Mouse (Mus musculus) skeletal muscle tissue, postnatal 0 days (tissue): ENCODE results near the gene Olfr1178. TPM values are rescaled to one million over a fixed set of nuclear protein-coding genes. Genes with fewer than 3 reads are reported as not detected.

Experiments used
- polyA plus RNA-seq: library from polyadenylated mRNA; unstranded; fragments of >200 nt; fragmentation: Nextera tagmentation; extraction: Ambion mirVana; gene quantifications from 2 replicates; pipeline ENCODE4 v1.2.1, GENCODE M21; 2015

Olfr1178 gene
- polyA plus RNA-seq = not detected in 2 replicates

DNA sequence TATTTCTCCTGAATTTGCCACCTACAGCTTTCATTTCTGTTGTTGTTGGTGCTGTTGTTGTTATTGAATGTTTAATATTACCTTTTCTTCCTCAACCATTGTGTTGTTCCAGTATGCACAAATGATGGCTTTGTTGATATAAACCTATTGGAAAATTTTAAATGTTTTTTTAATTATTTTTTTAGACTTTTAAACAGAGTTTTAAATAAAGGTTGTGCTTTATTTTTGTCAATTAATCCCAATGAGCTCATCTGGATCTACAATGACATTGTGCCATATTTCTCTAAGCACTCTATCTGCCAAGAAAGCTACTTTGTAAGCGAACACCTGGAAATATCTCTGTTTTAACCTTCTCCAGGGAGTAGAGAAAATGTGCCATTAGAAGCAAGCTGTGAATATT, at the start of gene Olfr1178:
TSS of gene Olfr1178 (plus strand) at position 301 of the 400 bp plus-strand sequence.

DNA sequence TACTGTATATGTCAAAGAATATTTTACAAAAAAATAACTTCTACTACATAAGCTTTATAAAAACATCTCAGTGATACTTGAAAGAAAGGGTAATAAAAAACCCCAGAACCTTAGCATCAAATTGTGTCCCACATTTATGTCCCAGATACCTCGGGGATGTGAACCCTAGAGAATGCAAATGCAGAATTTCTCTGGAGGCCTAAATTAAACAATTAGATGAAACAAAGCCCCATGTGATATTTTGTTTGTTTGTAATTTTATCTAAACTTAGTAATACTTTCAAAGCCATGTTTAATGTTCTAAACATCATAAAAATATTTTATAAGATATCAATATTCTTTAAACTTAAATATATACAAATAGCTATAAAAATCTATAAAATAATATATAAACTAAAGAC, 40.5 kb upstream of the Olfr1178 start, which contains the start of gene Olfr1177-ps:
TSS of gene Olfr1177-ps (minus strand) at position 101 of the 400 bp plus-strand sequence.

DNA sequence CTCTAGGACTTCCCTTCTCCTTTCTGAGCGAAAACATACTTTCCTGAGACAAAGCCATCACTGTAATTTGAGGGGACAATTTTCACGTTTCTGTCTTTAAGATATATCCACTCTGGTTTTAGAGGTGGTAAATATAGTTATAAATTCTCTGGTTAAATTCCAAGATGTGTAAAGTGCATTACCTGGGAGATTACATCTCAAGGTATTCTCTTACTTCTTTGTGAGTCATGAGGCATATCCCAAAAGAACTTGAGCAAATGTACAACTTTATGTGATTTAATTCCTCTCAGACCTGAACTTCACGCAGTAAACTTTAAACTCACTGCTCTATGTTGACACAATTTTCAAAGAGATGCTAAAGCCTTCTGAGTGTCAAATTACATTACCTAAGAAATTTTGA, 19.5 kb downstream of the Olfr1178 start, which contains the start of gene Olfr1179:
TSS of gene Olfr1179 (minus strand) at position 101 of the 400 bp plus-strand sequence.

DNA sequence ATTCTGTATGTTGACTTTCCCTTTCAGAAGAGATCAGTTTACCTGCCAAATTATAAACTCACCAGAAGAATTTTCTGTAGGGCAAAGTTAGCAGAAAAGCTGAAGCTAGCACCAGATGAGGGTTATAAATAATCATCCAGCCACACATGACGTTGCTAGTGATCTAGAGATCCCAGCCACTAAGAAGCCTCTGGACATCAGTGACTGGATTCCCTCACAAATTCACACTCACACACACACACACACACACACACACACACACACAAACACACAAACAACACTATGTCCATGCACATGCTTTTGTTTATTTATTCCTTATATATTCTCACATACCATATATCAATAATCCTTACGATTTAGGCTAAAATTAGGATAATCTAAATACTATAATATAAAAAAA, 32.2 kb downstream of the Olfr1178 start, which contains the start of gene Olfr1180:
TSS of gene Olfr1180 (minus strand) at position 101 of the 400 bp plus-strand sequence.

DNA sequence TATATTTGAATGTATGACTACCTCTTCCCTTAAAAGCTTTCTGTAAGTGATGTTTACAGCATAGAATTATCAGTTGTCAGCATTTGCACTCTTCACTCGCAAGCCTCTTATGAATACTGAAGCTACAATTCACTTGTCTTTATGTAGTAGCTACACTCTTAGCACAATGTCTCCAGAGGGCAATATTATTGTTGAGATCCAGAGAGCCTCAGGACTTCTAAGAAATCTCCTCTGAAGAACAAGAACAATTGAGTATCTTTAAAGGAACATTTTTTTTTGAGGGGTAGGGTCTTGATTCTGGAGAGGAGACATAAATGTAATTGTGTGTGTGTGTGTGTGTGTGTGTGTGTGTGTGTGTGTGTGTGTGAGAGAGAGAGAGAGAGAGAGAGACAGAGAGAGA, 39.2 kb downstream of the Olfr1178 start, which contains the start of gene Olfr1181:
TSS of gene Olfr1181 (minus strand) at position 101 of the 400 bp plus-strand sequence.

DNA sequence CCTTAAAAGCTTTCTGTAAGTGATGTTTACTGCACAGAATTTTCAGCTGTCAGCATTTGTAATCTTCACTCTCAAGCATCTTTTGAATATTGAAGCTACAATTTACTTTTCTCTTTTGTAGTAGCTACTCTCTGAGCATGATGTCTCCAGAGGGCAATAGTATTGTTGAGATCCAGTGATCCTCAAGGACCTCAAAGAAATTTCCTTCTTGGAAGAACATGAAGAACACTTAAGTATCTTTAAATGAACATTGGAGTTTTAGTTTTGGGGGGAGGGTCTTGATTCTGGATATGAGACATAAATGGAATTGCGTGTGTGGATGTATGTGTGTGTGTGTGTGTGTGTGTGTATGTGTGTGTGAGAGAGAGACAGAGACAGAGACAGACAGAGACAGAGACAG, 62.2 kb downstream of the Olfr1178 start, which contains the start of gene Gm13757:
TSS of gene Gm13757 (minus strand) at position 101 of the 400 bp plus-strand sequence.

Other genes starting within 250 kb of the Olfr1178 start
- not detected in 2 replicates for gene Olfr1167, start 231.9 kb upstream of the Olfr1178 start, polyA plus RNA-seq
- gene Olfr1168, start 205.2 kb upstream of the Olfr1178 start, polyA plus RNA-seq = not detected in 2 replicates
- gene Olfr1170, start 158.7 kb upstream of the Olfr1178 start, polyA plus RNA-seq = not detected in 2 replicates
- gene Olfr1173, start 107.2 kb upstream of the Olfr1178 start, polyA plus RNA-seq = not detected in 2 replicates
- not detected in 2 replicates for gene Olfr1174-ps, start 71.9 kb upstream of the Olfr1178 start, polyA plus RNA-seq
- not detected in 2 replicates for gene Olfr1175-ps, start 59.8 kb upstream of the Olfr1178 start, polyA plus RNA-seq
- gene Olfr1176, start 50.3 kb upstream of the Olfr1178 start, polyA plus RNA-seq = not detected in 2 replicates
- gene Olfr1177-ps, start 40.6 kb upstream of the Olfr1178 start, polyA plus RNA-seq = not detected in 2 replicates
- gene Olfr1179, start 19.4 kb downstream of the Olfr1178 start, polyA plus RNA-seq = not detected in 2 replicates
- not detected in 2 replicates for gene Olfr1180, start 32.1 kb downstream of the Olfr1178 start, polyA plus RNA-seq
- not detected in 2 replicates for gene Olfr1181, start 39.1 kb downstream of the Olfr1178 start, polyA plus RNA-seq
- not detected in 2 replicates for gene Gm13757, start 62.1 kb downstream of the Olfr1178 start, polyA plus RNA-seq
- not detected in 2 replicates for gene Olfr1183, start 67.8 kb downstream of the Olfr1178 start, polyA plus RNA-seq
- not detected in 2 replicates for gene Olfr1184, start 96.5 kb downstream of the Olfr1178 start, polyA plus RNA-seq
- gene Olfr1185-ps1, start 106.3 kb downstream of the Olfr1178 start, polyA plus RNA-seq = not detected in 2 replicates
- gene Olfr1186, start 131.5 kb downstream of the Olfr1178 start, polyA plus RNA-seq = not detected in 2 replicates
- not detected in 2 replicates for gene Olfr1188, start 169.9 kb downstream of the Olfr1178 start, polyA plus RNA-seq
- gene Olfr1189, start 199.4 kb downstream of the Olfr1178 start, polyA plus RNA-seq = not detected in 2 replicates